Mouse (Mus musculus) hindlimb bud, embryonic 11.5 days (tissue): ENCODE results near the gene Rpl36a.
"Not testable (repeated sequence)": the region's sequence is repeated elsewhere in the genome, so short reads cannot be mapped to it uniquely, and the experiment has no call there.

Experiments used
- DNase-seq: peaks from one replicate; pipeline ENCODE4 v3.0.0-alpha.2; 2012; ENCODE audit warnings: low read depth, low spot score; ENCODE audit errors: extremely low spot score

The Rpl36a gene

GRCm38 (mm10) chrX:134585103-134586002 lies at the start of gene Rpl36a:
Gene Rpl36a (plus strand): TSS chrX:134585654.
- DNase-seq: peak; percentile 72

GRCm38 (mm10) chrX:134539795-134540194 lies 45.7 kb upstream of the Rpl36a start:
- DNase-seq: not testable (repeated sequence)

- no peak for DNase-seq
Observed at GRCm38 (mm10) chrX:134540414-134541135, 44.9 kb upstream of the Rpl36a start.

GRCm38 (mm10) chrX:134541145-134541954 lies 44.1 kb upstream of the Rpl36a start, which contains the start of gene Timm8a1:
Gene Timm8a1 (minus strand): TSS chrX:134541865.
- DNase-seq: no peak

GRCm38 (mm10) chrX:134541955-134542308 lies 43.5 kb upstream of the Rpl36a start:
- no peak for DNase-seq

GRCm38 (mm10) chrX:134547330-134547729 lies 38.1 kb upstream of the Rpl36a start:
- no peak for DNase-seq

- DNase-seq: peak; percentile 41
Observed at GRCm38 (mm10) chrX:134550903-134551302, 34.6 kb upstream of the Rpl36a start.

- no peak for DNase-seq
Observed at GRCm38 (mm10) chrX:134553326-134553725, 32.1 kb upstream of the Rpl36a start.

GRCm38 (mm10) chrX:134554425-134554824 lies 31.0 kb upstream of the Rpl36a start:
- DNase-seq: no peak

GRCm38 (mm10) chrX:134564326-134564725 lies 21.1 kb upstream of the Rpl36a start:
- DNase-seq: no peak

GRCm38 (mm10) chrX:134566536-134567222 lies 18.8 kb upstream of the Rpl36a start:
- no peak for DNase-seq

- DNase-seq: no peak
Observed at GRCm38 (mm10) chrX:134577896-134578295, 7.6 kb upstream of the Rpl36a start.

- DNase-seq: no peak
Observed at GRCm38 (mm10) chrX:134580528-134581305, 4.7 kb upstream of the Rpl36a start.

- DNase-seq: no peak
Observed at GRCm38 (mm10) chrX:134582270-134582669, 3.2 kb upstream of the Rpl36a start.

- DNase-seq: no peak
Observed at GRCm38 (mm10) chrX:134582888-134583669, 2.4 kb upstream of the Rpl36a start, which contains the start of gene Btk. Gene Btk (minus strand): TSS chrX:134583570.

- DNase-seq: no peak
Observed at GRCm38 (mm10) chrX:134586447-134586846, 993 bp downstream of the Rpl36a start.

- no peak for DNase-seq
Observed at GRCm38 (mm10) chrX:134588261-134588660, 2.8 kb downstream of the Rpl36a start.

- no peak for DNase-seq
Observed at GRCm38 (mm10) chrX:134588997-134589396, 3.5 kb downstream of the Rpl36a start.

- no peak for DNase-seq
Observed at GRCm38 (mm10) chrX:134589836-134590235, 4.4 kb downstream of the Rpl36a start.
